Mouse (Mus musculus) liver, embryonic 12.5 days (tissue): ENCODE measurements around the gene Ikzf3. TPM values are rescaled to one million over a fixed set of nuclear protein-coding genes. Genes with fewer than 3 reads are reported as not detected.

ENCODE experiments used
- ATAC-seq: fragments of 200-750 bp; cut with Nextera tagmentation; 2 replicates; pipeline ENCODE4 v1.8.0; 2017; ENCODE audit warnings: moderate number of reproducible peaks, mild to moderate bottlenecking, moderate library complexity
- H3K27ac ChIP-seq: fragments of 300-500 bp; sonication (generic); 2 replicates; pipeline ENCODE4 v1.5.1; 2016; ENCODE audit warnings: mild to moderate bottlenecking
- H3K27me3 ChIP-seq: fragments of 300-500 bp; sonication (generic); replicated peaks from 2 replicates; pipeline ENCODE4 v1.6.1; 2016; ENCODE audit warnings: mild to moderate bottlenecking, moderate library complexity
- H3K36me3 ChIP-seq: fragments of 300-500 bp; sonication (generic); 2 replicates; pipeline ENCODE4 v1.6.1; 2016; ENCODE audit warnings: mild to moderate bottlenecking, moderate library complexity
- H3K4me1 ChIP-seq: fragments of 300-500 bp; sonication (generic); 2 replicates; pipeline ENCODE4 v1.6.1; 2016
- H3K4me2 ChIP-seq: fragments of 300-500 bp; sonication (generic); 2 replicates; pipeline ENCODE4 v1.6.1; 2016; ENCODE audit warnings: mild to moderate bottlenecking, moderate library complexity
- H3K4me3 ChIP-seq: fragments of 300-500 bp; sonication (generic); 2 replicates; pipeline ENCODE4 v1.5.1; 2016; ENCODE audit warnings: mild to moderate bottlenecking, moderate library complexity
- H3K9ac ChIP-seq: fragments of 300-500 bp; sonication (generic); 2 replicates; pipeline ENCODE4 v1.6.1; 2016; ENCODE audit warnings: mild to moderate bottlenecking, moderate library complexity
- H3K9me3 ChIP-seq: fragments of 300-500 bp; sonication (generic); replicated peaks from 2 replicates; pipeline ENCODE4 v1.6.1; 2016; ENCODE audit warnings: mild to moderate bottlenecking, moderate library complexity
- WGBS: fragments of 180-500 bp; shearing (Covaris S2); methylation state at CpG from one replicate; pipeline ENCODE4 v1.1.7; 2016; ENCODE audit not compliant: insufficient replicate concordance; 5-methylcytosine and 5-hydroxymethylcytosine counted together
- polyA plus RNA-seq: library from polyadenylated mRNA; unstranded; fragments of >200 nt; fragmentation: Nextera tagmentation; extraction: Ambion mirVana; gene quantifications from 2 replicates; pipeline ENCODE4 v1.2.1, GENCODE M21; 2016

The Ikzf3 gene
- polyA plus RNA-seq, 1 experiment from 2014 or later, result 0.12 TPM

DNA sequence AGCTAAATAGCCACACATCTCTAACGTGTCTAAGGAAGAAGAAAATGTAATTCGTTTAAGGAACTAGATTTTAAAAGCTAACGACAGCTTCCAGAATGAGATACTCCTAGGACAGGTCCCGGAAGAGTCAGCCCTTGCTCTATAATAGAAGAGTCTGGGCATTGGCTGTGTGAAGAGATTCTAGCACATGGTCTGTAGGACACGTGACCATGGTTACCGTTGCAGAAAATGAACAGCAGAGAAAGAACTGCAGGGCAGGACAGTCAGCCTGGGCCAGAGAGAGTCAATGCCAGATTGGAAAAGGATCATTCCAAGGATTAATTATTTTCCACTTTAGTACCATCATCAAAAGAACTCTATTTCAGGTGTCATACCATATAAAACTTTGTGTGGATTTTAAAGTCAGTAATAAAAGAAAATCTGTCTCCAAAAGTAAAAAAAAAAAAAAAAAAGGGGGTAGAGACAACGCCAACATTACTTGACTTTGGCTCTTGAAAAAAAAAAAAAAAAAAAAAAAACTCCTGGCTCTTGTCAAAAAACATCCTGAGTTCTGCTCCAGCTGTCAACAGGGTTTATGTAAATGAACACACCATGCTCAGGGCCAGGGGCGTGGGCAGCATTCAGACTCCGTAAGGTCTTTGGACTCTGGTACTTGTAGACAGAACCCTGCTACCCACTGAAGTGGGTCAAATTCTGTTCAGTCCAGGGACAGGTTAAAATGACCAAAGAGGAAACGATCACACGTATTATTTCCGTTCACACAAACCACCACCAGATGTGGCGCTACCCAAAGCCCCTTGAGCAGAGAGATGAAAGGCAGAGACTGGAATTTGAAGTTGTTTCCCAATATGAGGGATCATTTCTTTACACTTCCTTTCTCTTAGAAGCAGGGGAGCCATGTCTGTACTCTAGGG lies 66.5 kb downstream of the Ikzf3 start:
- Histone ChIP-seq H3K4me1 (no peaks in the 10 kb centered on the region), H3K4me3 (no peak overlapping the region), H3K4me2 (no peak overlapping the region), H3K9me3 (no peaks in the 10 kb centered on the region), H3K27me3 (no peaks in the 10 kb centered on the region; the same call in 1 of the 2 replicates), H3K9ac (no peak overlapping the region), H3K27ac (no peak overlapping the region), H3K36me3 (no peaks in the 10 kb centered on the region)
- ATAC-seq, result no peak
- WGBS, result 58% methylated on average over 13 of the region's 13 CpGs

DNA sequence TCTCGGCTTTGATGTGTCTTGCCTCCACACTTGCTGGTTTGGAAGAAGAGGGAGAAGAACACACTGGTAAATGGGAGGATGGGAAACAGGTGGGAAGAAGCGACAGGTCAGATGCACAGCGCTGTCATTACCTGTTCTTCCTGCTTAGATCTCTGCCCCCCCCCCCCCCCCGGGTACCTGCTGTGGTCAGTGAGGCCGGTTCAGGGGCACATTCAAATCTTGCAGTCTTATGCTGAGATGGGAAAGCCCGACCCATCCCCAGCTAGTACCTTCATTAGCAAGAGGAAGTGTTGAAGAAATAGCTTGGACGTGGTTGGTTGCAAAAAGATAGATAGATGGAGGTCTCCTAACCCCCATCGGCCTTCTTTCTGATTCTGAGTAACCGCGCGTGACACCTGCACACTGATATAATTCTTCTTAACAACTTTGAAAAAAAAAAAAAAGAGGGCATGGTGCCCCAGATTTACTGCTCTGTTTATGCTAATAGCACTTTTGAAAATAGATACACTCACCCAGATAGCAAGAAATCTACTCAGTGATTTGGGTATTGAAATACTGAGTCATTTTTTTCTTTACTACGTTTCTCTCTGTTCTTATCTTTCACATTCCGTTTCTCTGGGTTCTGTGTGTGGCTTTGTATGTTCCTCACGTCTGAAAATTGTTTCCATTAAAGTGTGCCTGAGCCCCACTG lies 68.7 kb downstream of the Ikzf3 start:
- no peak overlapping the region for H3K27ac ChIP-seq
- no peaks in the 10 kb centered on the region for H3K9me3 ChIP-seq
- ATAC-seq, result no peak
- H3K9ac ChIP-seq, result no peak overlapping the region
- peaks cover 6% of the 10 kb centered on the region for H3K27me3 ChIP-seq
- no peak overlapping the region for H3K4me2 ChIP-seq
- H3K36me3 ChIP-seq, result no peaks in the 10 kb centered on the region
- no peak overlapping the region for H3K4me3 ChIP-seq
- H3K4me1 ChIP-seq, result no peaks in the 10 kb centered on the region
- WGBS, result 51% methylated on average over 14 of the region's 14 CpGs

DNA sequence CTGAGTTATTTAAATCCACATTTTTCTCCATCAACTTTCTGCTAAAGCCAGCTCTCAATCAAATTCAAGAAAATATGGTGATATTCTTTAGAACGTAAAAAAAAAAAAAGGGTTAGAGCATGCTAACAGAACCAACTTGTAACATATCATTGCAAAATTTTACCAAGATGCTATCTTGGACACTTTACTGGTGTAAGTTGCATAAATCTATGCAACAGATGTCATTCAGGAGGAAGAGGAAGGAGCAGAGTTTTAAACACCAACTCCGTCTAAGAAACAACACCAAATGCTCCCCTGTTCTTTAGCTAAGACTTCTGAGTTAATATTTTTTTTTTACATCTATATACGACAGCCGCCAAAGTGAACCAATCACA lies 69.4 kb downstream of the Ikzf3 start:
- WGBS, result 58% methylated on average over 4 of the region's 4 CpGs
- Histone ChIP-seq H3K4me2 (no peak overlapping the region), H3K27me3 (peaks cover 12% of the 10 kb centered on the region), H3K9ac (no peak overlapping the region), H3K9me3 (no peaks in the 10 kb centered on the region), H3K27ac (no peak overlapping the region), H3K36me3 (no peaks in the 10 kb centered on the region), H3K4me1 (no peaks in the 10 kb centered on the region), H3K4me3 (no peak overlapping the region)
- no peak for ATAC-seq

DNA sequence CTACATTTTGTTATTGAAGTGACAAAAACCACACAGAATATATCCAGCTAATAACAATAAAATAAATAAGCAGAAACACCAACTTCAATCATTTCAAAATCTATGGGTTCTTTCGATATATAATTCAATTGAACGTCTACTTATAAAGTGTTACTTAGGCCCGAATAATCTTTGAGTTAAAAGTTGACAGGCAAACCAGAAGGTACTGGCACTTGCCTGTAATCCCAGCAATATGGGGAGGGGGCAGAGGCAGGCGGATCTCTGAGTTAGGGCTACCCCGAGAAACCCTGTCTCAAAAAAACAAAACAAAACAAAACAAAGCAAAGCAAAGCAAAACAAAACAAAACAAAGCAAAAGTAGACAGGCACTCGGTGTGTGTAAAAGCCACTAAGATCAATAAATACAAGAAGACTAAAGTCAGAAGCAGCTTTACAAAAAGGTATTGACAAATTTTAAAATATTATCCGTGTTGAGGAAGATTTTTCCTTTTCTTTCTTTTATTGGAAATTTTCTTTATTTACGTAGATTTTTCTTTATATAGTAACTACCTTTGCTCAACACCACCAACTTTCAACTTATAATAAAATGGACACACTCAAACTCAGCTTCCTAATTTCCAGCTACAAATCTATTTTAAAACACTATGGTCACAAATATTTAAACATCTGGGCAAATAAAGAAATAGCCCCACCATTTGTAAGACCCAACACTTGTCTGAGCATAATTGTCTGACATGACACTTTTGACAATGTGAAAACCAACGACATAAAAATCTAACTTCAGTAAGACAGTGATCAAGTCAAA lies 70.0 kb downstream of the Ikzf3 start:
- H3K9ac ChIP-seq, result no peak overlapping the region
- no peaks in the 10 kb centered on the region for H3K4me1 ChIP-seq
- H3K27me3 ChIP-seq, result peaks cover 18% of the 10 kb centered on the region
- ATAC-seq, result no peak
- no peaks in the 10 kb centered on the region for H3K36me3 ChIP-seq
- H3K9me3 ChIP-seq, result no peaks in the 10 kb centered on the region
- 68% methylated on average over 9 of the region's 9 CpGs for WGBS
- H3K4me3 ChIP-seq, result no peak overlapping the region
- H3K4me2 ChIP-seq, result no peak overlapping the region
- no peak overlapping the region for H3K27ac ChIP-seq

DNA sequence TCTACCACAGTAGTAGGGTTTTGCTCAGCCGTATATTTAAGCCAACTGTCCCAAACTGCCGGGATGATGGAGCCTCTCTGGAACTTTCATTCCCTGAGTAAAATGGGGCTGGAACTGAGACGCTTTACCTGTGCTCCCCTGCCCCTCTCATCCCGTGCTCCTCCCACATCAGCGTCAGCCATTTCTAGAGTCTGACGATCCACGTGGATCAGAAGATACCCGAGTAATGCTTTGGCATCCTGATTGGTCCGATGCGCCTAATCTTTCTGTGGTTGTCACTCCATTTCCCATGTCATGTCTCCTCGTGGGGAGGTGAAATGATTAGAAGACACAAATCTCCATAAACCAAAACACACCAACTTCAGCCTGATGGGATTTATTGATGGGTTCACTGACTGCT lies 70.9 kb downstream of the Ikzf3 start:
- H3K4me1 ChIP-seq, result no peaks in the 10 kb centered on the region
- H3K27ac ChIP-seq, result no peak overlapping the region
- H3K27me3 ChIP-seq, result peaks cover 25% of the 10 kb centered on the region
- no peaks in the 10 kb centered on the region for H3K36me3 ChIP-seq
- no peaks in the 10 kb centered on the region for H3K9me3 ChIP-seq
- no peak overlapping the region for H3K4me2 ChIP-seq
- no peak overlapping the region for H3K4me3 ChIP-seq
- no peak overlapping the region for H3K9ac ChIP-seq
- no peak for ATAC-seq
- 73% methylated on average over 11 of the region's 11 CpGs for WGBS

DNA sequence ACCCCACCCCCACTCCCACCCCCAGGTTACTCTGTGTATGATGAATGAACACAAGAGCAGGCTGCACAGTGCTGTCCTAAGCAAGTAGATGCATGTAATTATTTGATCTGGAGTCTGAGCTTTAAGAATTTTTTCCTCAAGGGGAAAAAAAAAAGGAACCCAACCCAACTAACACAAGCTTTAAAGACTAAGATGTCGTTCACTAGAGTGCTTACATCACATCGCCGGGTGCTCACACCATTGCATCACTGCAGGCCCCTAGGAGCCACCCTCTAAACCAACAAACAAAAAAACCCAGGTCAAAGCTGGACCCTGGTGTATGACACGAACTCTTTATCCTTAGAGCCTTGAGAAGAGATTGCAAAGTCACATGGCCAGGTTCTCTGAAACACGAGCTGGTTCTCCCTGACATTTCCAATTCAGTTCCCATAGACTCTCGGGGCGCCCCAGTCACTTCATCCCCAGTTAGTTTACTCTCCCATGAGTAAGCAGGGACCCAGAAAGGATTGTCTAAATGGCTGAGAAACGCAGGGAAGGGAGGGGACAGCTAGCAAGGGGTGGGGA lies 71.8 kb downstream of the Ikzf3 start:
- Histone ChIP-seq H3K9ac (no peak overlapping the region), H3K9me3 (no peaks in the 10 kb centered on the region), H3K4me3 (no peak overlapping the region), H3K27ac (no peak overlapping the region), H3K36me3 (no peaks in the 10 kb centered on the region), H3K4me1 (no peaks in the 10 kb centered on the region), H3K27me3 (peaks cover 32% of the 10 kb centered on the region), H3K4me2 (no peak overlapping the region)
- WGBS, result 48% methylated on average over 8 of the region's 8 CpGs
- ATAC-seq, result no peak

DNA sequence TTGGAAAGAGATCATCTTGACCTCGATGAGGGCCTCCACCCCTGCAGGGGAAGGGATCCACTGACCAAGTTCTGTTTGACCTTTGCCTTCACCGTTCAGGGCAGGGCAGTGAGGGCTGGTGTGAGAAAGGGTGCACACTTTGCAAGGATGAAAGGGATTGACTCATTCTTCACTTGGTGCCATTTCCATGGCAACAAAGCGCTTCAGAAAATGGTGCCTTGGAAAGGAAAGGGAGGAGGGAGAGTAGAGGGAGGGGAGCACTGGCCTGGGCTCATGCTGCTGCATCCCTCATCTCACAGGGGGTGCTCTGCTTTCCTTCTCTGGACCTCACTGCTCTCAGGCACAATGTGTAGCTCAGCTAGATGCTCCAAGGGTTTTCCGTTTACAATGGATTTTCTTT lies 73.1 kb downstream of the Ikzf3 start:
- ATAC-seq, result no peak
- Histone ChIP-seq H3K4me2 (no peak overlapping the region), H3K4me1 (no peaks in the 10 kb centered on the region), H3K27ac (no peak overlapping the region), H3K36me3 (no peaks in the 10 kb centered on the region), H3K9me3 (no peaks in the 10 kb centered on the region), H3K9ac (no peak overlapping the region), H3K4me3 (no peak overlapping the region), H3K27me3 (peaks cover 37% of the 10 kb centered on the region)
- 57% methylated on average over 4 of the region's 4 CpGs for WGBS

DNA sequence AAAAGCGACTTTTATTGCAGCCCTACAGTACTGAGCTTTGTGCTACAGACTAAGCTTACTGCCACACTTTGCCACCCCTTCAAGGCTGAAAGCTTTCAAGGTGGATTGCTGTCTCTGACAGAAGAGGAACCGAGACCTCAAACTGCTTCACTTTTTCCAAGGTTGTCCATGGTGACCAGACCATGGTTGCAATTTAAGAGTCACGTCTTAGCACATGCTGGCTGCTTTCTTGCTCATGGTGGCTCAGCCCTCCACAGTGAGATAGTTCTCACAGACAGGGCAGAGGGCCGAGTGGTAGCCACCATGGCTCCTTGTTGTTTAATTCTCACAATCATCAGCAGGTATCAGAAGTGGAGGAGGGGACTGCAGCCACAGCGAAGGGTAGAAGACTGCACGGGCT lies 75.0 kb downstream of the Ikzf3 start:
- WGBS, result 49% methylated on average over 6 of the region's 6 CpGs
- Histone ChIP-seq H3K27me3 (peaks cover 50% of the 10 kb centered on the region), H3K9me3 (no peaks in the 10 kb centered on the region), H3K4me1 (no peaks in the 10 kb centered on the region), H3K9ac (no peak overlapping the region), H3K27ac (no peak overlapping the region), H3K36me3 (no peaks in the 10 kb centered on the region), H3K4me3 (no peak overlapping the region), H3K4me2 (no peak overlapping the region)
- ATAC-seq, result no peak

DNA sequence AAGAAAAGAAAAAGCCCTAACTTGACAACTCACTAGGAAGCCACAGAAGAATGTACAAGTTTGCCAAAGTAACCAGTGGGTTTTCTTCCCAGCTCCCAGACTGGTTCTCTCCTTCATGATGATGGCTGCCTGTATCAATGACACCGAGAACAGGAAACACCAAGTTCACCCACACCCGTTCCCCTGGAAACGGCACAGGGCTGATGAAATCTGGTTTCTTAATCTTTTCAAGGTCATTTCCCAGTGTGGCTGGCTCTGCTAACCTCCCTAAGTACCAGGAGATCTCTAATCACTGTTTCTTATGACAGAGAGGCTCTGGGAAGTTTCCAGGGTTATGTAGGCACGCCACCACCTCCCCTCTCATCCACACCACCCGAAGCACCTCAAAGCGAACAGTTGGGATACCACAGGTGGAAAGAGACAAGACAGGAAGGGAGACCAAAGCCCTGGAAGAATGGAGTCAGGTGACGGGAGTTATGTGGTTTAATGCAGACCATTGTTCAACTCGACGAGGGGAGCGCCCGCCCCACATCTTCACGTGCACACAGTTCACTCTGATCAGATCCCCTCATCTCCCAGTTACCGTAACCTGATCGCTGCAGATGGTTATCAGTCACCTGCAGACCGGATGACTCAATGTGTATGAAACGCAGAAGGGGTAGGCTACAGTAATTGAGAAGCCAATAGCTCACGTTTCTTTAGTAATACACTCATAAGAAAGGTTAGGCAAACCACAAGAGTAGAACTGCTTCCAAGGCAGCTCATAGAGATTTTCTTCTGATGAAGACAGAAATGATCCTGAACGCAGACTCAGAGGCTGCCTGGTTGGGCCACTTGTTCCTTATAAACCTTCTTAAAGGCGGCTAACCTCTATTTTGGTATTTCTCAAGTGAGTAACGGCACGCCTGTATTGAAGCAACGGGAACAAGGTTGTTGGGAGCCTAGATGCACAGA lies 75.8 kb downstream of the Ikzf3 start:
- no peak overlapping the region for H3K9ac ChIP-seq
- H3K4me1 ChIP-seq, result no peaks in the 10 kb centered on the region
- WGBS, result 51% methylated on average over 22 of the region's 22 CpGs
- ATAC-seq, result no peak
- no peak overlapping the region for H3K4me2 ChIP-seq
- H3K27ac ChIP-seq, result no peak overlapping the region
- no peaks in the 10 kb centered on the region for H3K36me3 ChIP-seq
- no peaks in the 10 kb centered on the region for H3K9me3 ChIP-seq
- no peak overlapping the region for H3K4me3 ChIP-seq
- H3K27me3 ChIP-seq, result peaks cover 54% of the 10 kb centered on the region

DNA sequence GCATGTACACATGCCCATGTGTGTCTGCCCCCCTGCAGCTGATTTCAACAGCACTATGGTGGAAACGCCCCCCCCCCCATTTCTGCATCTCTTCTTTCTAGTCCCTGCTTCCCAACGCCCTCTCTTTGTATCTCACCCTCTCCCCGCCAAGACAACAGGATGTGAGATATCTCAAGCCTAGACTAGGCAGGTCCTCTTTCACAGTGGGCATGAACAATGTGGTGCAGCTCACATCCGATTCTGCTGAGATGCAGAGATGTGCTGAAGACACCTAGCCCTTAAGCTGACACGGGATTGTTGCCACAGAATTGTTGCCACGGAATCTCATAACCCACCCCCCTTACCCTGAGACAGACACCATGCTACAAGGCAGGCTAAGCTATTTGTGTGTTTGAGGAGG lies 81.3 kb downstream of the Ikzf3 start:
- Histone ChIP-seq H3K9ac (no peak overlapping the region), H3K9me3 (no peaks in the 10 kb centered on the region), H3K4me2 (no peak overlapping the region), H3K4me1 (no peaks in the 10 kb centered on the region), H3K27me3 (peaks cover 66% of the 10 kb centered on the region), H3K36me3 (no peaks in the 10 kb centered on the region), H3K4me3 (no peak overlapping the region), H3K27ac (no peak overlapping the region)
- ATAC-seq, result no peak
- 56% methylated on average over 6 of the region's 6 CpGs for WGBS

DNA sequence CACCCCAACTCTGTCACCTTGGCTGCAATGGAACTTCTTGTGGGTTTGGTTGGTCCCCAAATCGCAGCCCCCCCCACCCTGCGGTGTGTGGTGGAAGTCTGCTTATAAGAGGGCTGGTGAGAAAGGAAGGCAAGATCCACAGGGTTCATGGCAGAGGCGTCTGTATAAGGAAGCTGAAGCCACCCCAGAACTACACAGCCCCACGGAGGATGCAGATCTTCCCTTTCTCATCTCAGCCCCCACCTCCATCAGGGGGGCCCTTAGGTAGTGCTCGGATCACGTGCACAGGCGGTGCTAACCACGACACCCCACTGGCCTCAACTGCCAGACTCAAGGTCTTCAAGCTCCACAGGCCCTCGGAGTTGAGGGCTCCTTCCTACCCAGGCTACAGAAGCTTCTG lies 81.9 kb downstream of the Ikzf3 start:
- H3K4me2 ChIP-seq, result no peak overlapping the region
- no peak overlapping the region for H3K27ac ChIP-seq
- no peaks in the 10 kb centered on the region for H3K9me3 ChIP-seq
- no peaks in the 10 kb centered on the region for H3K4me1 ChIP-seq
- 56% methylated on average over 9 of the region's 9 CpGs for WGBS
- H3K27me3 ChIP-seq, result peaks cover 66% of the 10 kb centered on the region
- ATAC-seq, result no peak
- H3K4me3 ChIP-seq, result no peak overlapping the region
- H3K36me3 ChIP-seq, result no peaks in the 10 kb centered on the region
- H3K9ac ChIP-seq, result no peak overlapping the region
